Mouse (Mus musculus) bone marrow, adult 2 months (tissue): ENCODE data around the gene Vmn1r188. TPM values are rescaled to one million over a fixed set of nuclear protein-coding genes. Genes with fewer than 3 reads are reported as not detected.
"Not testable (repeated sequence)": the region's sequence is repeated elsewhere in the genome, so short reads cannot be mapped to it uniquely, and the experiment has no call there.

ENCODE experiments used
- H3K27ac ChIP-seq: fragments of 200-500 bp; 2 replicates; pipeline ENCODE4 v1.5.1; 2012; ENCODE audit warnings: low read depth, mild to moderate bottlenecking, control low read depth, inconsistent platforms, low read length; ENCODE audit not compliant: control insufficient read depth, poor library complexity, insufficient read depth
- H3K4me1 ChIP-seq: fragments of 200-500 bp; 2 replicates; pipeline ENCODE4 v1.6.1; 2011; ENCODE audit warnings: low read length; ENCODE audit not compliant: control insufficient read depth, insufficient read depth
- H3K4me3 ChIP-seq: fragments of 200-500 bp; replicated peaks from 2 replicates; pipeline ENCODE3; 2011; ENCODE audit warnings: mild to moderate bottlenecking, low read depth, low read length, control low read depth; ENCODE audit not compliant: control insufficient read depth
- CTCF ChIP-seq: fragments of 200-500 bp; IDR thresholded peaks from 2 replicates; pipeline ENCODE4 v1.5.1; 2011; ENCODE audit warnings: low read length, control low read depth; ENCODE audit not compliant: control insufficient read depth, insufficient read depth
- POLR2A ChIP-seq: fragments of 200-500 bp; IDR thresholded peaks from 2 replicates; pipeline ENCODE4 v1.6.1; 2011; ENCODE audit warnings: low read depth, mild to moderate bottlenecking, control low read depth, low read length, borderline replicate concordance; ENCODE audit not compliant: control insufficient read depth
- WGBS: fragments of 180-500 bp; shearing (Covaris S2); methylation state at CpG from one replicate; pipeline ENCODE4 v1.1.7; 2018; 5-methylcytosine and 5-hydroxymethylcytosine counted together
- polyA plus RNA-seq: library from polyadenylated mRNA; stranded (reverse); fragments of >200 nt; gene quantifications from 2 replicates; pipeline ENCODE4 v1.2.4, GENCODE M21; 2011; ENCODE audit warnings: low replicate concordance; ENCODE audit not compliant: missing spikeins, insufficient read depth, insufficient read length

Gene Vmn1r188
- polyA plus RNA-seq, 1 experiment = not detected

DNA sequence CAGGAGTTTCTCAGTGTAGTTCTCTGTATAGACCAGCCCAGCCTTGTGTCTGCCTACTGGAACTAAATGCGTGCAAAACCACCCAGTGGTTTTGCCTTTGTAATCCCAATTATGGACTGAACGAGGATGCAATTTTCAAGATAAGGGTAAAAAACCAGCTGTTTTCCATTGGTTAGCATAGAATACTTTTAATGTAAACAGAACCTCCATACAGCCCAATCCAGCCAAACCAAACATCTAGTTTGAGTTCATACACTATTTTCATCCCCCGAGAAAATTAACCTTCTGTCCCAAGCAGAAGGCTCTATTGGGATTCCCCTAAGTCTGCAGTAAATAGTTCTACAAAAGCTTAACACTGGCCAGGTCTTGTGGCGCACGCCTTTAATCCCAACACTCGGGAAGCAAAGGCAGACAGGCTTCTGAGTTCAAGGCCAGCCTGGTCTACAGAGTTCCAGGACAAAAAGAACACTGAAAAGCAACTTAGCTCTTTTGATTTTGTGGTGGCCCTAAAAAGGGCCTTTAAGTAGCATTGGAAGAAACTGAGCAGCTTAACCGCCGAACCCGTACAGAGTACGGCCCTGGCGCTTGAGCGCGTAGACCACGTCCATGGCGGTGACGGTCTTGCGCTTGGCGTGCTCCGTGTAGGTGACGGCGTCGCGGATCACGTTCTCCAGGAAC is 43.6 kb upstream of the Vmn1r188 start:
- no peak for TF ChIP-seq CTCF
- TF ChIP-seq POLR2A = no peak
- no peaks in the 10 kb centered on the region for H3K4me1 ChIP-seq
- WGBS = under 1% methylated on average over 24 of the region's 24 CpGs
- H3K27ac ChIP-seq = peak overlapping the region; percentile 95
- peak overlapping the region; percentile 68 for H3K4me3 ChIP-seq

DNA sequence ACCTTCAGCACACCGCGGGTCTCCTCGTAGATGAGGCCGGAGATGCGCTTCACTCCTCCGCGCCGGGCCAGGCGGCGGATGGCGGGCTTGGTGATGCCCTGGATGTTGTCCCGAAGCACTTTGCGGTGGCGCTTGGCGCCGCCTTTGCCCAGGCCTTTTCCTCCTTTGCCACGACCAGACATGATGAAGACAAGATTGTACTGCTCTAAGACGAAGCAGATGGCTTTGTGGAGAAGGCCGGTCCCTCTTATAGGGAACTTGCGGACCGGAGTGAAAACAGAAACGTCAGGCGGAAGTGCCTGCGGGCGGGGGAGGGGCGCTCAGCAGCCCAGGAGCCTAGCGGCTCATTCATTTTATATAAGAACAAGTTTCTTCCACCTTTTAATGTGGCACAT is 43.1 kb upstream of the Vmn1r188 start, which contains the start of gene Hist1h4i:
Hist1h4i (minus strand) TSS at position 221 of the 395 bp plus-strand sequence.
- H3K27ac ChIP-seq = peak within 1 kb of the TSS; percentile 99
- 0% methylated on average over 25 of the region's 27 CpGs for WGBS
- H3K4me1 ChIP-seq = not testable (repeated sequence)
- peak; percentile 99 for TF ChIP-seq POLR2A
- H3K4me3 ChIP-seq = peak within 1 kb of the TSS; percentile 68

DNA sequence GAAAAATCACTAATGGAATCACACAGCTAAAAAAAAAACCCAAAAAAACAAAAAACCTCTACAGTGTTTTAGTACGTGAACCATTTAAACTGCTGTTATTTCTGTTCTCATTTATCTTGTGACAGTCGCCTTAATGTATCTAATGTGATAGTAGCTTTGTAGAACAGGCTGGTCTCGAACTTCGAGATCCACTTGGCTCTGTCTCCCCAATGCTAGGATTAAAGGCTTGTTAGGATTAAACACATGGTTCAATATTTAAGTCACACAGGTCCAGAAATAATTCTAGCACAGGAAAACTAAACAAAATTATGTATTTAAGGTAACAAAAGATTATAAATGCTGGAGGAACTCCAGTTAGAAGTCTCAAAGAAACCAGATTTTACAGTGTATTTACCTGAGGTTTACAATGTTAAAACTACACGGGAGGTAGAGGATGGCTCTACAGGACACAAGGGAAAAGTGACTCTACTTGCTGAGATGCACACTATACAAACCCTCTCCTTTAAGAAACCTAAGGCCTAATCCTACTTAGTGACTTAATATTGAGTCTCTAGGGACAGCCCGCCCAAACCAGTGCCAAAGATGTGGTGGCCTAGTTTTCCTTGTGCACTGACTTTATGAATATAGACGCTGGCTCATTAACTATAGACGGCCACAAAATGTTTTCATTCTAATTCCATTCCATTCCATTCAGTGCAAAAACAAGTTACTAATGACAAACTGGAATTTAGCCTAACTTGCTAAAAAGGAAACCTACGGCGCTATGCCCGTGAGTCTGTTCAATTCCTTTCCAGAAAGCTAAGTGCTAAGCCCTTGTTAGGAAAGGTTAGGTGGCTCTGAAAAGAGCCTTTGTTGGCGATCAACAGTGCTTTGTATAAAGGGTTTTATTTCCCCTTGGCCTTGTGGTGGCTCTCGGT is 42.3 kb upstream of the Vmn1r188 start:
- TF ChIP-seq CTCF (no peak), POLR2A (no peak)
- WGBS = 7% methylated on average over 13 of the region's 13 CpGs
- H3K4me1 ChIP-seq = no peaks in the 10 kb centered on the region

DNA sequence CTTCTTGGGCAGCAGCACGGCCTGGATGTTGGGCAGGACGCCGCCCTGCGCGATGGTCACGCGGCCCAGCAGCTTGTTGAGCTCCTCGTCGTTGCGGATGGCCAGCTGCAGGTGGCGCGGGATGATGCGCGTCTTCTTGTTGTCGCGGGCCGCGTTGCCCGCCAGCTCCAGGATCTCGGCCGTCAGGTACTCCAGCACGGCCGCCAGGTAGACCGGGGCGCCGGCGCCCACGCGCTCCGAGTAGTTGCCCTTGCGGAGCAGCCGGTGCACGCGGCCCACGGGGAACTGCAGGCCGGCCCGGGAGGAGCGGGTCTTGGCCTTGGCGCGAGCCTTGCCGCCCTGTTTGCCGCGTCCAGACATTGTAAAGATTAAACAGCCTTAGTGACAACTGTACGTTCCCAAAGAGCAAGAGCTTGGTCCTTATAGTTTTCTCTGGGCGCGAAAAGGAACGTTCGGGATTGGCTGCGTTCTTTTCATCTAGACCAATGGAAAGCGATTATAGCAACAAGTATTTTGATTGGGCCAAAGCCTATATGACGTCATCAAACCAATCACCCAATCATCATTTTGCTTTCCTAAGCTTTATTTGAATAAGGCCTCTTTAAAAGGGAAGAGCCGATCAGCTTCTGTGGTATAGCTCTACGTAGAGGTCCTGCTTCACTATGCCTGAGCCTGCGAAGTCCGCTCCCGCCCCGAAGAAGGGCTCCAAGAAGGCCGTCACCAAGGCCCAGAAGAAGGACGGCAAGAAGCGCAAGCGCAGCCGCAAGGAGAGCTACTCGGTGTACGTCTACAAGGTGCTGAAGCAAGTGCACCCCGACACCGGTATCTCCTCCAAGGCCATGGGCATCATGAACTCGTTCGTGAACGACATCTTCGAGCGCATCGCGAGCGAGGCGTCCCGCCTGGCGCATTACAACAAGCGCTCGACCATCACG is 41.4 kb upstream of the Vmn1r188 start, which contains the start of the genes Hist1h2ag and Hist1h2bj:
Hist1h2ag (minus strand) TSS at position 377 of the 935 bp plus-strand sequence.
Hist1h2bj (plus strand) TSS at position 647 of the 935 bp plus-strand sequence.
- H3K4me1 ChIP-seq = not testable (repeated sequence)
- under 1% methylated on average over 48 of the region's 80 CpGs for WGBS
- peak within 1 kb of the TSS; percentile 61 for H3K4me3 ChIP-seq
- peak; percentile 98 for TF ChIP-seq POLR2A
- H3K27ac ChIP-seq = peak within 1 kb of the TSS; percentile 99

More for the DNA sequence above, 42.3 kb upstream of the Vmn1r188 start:
- Histone ChIP-seq H3K27ac (peak overlapping the region; percentile 99), H3K4me3 (peak overlapping the region; percentile 61)

DNA sequence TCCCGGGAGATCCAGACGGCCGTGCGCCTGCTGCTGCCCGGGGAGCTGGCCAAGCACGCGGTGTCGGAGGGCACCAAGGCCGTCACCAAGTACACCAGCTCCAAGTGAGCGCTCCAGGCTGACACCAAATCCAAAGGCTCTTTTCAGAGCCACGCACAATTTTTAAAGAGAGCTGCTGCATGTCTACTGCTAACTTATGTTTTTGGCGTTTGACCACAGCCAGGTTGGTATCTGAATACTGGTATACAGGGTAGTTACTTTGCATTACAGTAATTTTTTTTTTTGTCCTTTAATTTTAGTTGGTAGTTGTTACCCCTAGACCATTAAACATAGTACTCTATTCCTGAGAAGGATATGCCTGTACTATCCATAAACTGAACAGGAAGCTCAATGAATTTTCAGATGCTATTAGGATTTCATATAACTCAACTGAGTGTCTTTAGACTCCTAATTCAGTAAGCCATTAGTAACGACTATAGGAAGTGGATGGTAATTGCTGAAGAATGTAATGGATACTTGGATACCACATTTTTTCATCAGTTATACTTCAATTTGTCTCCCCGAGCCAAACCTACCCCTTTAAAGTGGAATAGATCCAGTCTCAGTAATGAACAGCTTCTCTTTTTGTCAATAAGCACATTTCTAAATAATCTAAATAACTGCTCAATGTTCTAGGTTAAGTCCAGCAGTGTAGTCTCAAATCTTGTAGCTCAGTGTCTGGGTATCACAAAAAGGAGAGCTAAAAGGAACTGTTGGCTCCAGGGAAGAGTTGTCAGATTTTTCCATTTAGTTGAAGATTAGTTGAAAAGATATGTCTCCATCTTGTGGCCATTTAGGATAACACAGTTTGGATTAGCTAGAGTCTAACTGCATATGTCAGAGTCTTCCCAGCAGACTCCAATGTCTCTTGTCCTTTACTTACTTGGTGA is 40.5 kb upstream of the Vmn1r188 start:
- peak overlapping the region; percentile 90 for H3K27ac ChIP-seq
- H3K4me3 ChIP-seq = peak overlapping the region; percentile 52
- H3K4me1 ChIP-seq = no peaks in the 10 kb centered on the region
- WGBS = under 1% methylated on average over 14 of the region's 14 CpGs
- TF ChIP-seq CTCF = no peak
- TF ChIP-seq POLR2A = 0 out of 2 replicates have a peak, but pooled peaks have one; percentile 1

DNA sequence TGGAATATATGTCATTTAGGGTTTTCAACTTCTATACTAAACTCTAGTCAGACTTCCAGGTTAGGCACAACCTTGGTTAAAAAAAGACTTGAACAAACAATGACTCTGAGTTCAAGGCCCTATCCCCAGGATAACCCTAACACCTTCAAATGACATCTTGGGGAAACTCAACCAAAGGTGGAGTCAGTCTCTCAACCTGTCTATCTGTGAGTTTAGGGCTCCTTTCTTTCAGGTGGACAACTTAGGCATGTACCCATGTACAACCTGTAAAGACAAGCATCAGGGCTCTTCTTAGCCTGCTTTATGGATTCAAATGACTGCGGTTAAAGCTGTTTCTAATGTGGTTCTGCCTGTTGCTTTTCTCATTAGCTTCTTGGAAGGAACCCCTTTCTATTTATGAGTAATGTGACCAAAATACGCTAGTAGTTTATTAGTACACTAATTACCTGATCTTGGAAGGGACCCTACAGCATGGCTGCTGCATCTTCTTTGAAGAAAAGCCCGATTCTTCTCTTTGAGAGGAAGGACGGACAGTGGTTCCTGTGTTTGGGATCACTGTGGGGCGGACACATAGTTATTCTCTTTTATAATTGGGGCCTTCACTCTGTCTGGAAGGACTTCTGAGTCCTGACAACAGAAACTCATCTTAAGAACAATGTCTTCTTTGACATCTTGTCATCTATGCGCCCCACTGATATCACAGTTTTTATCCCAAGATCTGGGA is 39.6 kb upstream of the Vmn1r188 start:
- WGBS = 92% methylated on average over 6 of the region's 6 CpGs
- no peak overlapping the region for H3K27ac ChIP-seq

More for the DNA sequence above, 39.6 kb upstream of the Vmn1r188 start:
- Histone ChIP-seq H3K4me1 (no peaks in the 10 kb centered on the region; the same call in 1 of the 2 replicates), H3K4me3 (no peak overlapping the region)
- TF ChIP-seq POLR2A (no peak), CTCF (no peak)
